Mouse (Mus musculus): ENCODE data around the gene Map4k2.

The Map4k2 gene

DNA sequence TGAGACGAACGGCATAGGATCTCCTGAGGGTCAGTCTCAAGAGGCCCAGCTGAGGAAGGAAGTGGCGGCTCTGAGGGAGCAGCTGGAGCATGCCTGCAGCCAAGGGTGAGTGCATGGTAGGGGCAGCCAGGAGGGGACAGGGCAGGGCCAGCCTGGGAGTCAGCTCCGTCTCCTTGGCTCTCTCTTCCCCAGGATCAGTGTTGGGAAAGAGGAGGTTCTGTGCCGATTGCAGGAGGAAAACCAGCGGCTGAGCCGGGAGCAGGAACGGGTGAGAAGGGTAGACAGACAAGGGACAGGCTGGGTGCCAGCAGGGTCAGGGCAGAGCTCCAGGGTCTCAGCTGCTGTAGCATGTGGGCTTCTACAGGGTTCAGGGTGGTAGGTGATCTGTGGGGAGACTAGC lies 26.4 kb upstream of the Map4k2 start:
- DNase-seq (ENCODE audit: low read depth in 2 of 2, low spot score in 2 of 2): no peak

DNA sequence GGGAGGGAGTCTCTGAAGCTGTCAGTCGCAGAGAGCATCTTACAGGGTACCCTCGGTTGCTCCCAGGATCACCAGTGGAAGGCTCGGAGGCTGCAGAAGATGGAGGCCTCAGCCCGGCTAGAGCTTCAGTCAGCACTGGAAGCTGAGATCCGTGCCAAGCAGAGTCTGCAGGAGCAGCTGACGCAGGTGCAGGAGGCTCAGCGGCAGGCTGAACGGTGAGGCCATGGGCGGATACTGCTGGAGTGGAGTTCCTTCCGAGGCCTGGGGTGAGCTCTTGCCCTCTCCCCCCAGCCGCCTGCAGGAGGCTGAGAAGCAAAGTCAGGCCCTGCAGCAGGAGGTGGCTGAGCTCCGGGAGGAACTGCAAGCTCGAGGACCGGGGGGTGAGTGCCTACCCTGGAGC lies 25.4 kb upstream of the Map4k2 start:
- no peak for DNase-seq (ENCODE audit: low read depth in 2 of 2, low spot score in 2 of 2)

DNA sequence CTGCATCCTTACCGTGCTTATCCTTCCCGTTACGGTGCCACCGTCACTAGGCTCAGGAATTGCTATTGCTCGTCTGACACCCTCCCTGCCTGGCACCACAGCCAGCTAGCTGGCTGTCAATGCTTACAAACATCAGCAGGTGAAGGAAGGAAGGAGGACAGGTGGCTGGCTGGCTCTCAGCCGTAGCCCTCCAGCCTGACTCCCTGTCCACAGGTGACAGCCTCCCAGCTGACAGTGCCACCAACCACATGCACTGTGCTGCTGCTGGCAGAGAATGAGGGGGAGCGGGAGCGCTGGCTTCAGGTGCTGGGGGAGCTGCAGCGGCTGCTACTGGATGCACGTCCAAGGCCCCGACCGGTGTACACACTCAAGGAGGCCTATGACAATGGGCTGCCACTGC lies 22.8 kb upstream of the Map4k2 start:
- no peak for DNase-seq (ENCODE audit: low read depth in 2 of 2, low spot score in 2 of 2)

- no peak for DNase-seq (ENCODE audit: low read depth in 2 of 2, low spot score in 2 of 2)
Measured at GRCm38 (mm10) chr19:6321358-6321757, 19.6 kb upstream of the Map4k2 start.

DNA sequence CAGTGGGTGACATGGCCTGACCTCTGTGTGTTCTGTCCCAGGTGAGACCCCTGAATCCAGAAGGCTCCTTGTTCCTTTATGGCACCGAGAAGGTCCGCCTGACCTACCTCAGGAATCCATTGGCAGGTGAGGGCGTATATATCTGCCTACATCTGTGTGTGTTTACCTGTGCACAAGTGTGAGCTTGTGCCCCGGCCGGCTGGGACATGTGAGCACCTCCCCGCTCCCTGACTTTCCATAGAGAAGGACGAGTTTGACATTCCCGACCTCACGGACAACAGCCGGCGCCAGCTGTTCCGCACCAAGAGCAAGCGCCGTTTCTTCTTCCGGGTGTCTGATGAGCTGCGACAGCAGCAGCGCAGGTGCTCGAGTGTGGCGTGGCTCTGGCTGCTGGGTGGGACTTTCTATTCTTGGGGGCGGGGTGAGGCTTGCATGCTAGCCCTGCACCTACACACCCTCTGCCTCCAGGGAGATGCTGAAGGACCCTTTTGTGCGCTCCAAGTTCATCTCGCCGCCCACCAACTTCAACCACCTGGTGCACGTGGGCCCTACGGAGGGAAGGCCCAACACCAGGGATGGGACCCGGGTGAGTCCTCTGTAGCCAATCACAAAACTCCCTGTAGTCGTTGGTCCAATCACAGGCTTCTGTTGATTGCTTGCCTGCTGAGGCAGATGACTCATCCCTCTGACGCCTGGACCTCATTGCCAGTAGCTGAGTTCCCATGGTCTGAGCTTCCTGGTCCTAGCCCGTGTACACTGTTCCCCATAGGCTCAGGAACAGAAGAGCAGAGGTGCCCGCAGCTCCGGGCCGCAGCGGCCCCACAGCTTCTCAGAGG lies 18.9 kb upstream of the Map4k2 start:
- no peak for DNase-seq (ENCODE audit: low read depth in 2 of 2, low spot score in 2 of 2)

- DNase-seq (ENCODE audit: low read depth in 2 of 2, low spot score in 2 of 2): no peak
Measured at GRCm38 (mm10) chr19:6324751-6325150, 16.2 kb upstream of the Map4k2 start.

GRCm38 (mm10) chr19:6331178-6331577 lies 9.8 kb upstream of the Map4k2 start:
- no peak for DNase-seq (ENCODE audit: low read depth in 2 of 2, low spot score in 2 of 2)

DNA sequence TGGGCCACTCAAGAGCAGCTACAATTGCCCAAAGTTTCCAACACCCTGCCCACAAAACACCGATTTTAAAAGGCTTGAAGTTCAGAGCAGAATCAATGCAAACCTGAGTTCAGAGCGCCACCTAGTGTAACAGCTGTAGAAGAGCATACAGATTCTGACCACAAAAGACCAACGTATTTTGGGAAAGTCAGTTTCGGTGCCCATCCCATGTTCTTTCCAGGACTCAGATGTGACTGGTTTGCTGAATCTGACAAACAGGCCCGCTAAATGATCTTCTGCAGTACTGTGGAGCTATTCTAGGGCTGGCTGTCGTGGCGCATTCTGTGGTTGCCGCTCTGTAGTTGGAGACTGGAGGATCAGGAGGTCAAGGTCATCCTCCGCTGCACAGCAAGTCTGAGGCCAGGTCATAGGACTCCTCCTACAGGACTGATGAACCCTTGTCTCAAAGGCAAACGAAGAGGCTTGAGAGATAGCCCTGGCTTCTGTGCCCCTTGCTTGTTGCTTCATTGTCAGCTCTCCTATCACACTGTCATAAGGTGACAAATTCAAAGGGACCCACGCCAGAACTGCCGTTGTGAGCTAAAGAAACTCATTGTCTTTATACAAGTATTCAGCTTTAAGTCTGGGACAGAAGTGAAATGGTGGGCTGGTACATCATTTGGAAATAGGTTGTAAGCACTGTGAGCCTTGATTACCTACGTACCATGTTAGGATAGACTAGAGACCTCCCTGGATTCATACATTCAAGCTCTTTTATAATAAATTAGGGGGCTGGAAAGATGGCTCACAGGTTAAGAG lies 9.0 kb upstream of the Map4k2 start:
- peak; percentile 67 to 75 for DNase-seq (ENCODE audit: low read depth in 2 of 2, low spot score in 2 of 2)

GRCm38 (mm10) chr19:6333761-6334595 lies 7.0 kb upstream of the Map4k2 start:
- no peak for DNase-seq (ENCODE audit: low read depth in 2 of 2, low spot score in 2 of 2)

DNA sequence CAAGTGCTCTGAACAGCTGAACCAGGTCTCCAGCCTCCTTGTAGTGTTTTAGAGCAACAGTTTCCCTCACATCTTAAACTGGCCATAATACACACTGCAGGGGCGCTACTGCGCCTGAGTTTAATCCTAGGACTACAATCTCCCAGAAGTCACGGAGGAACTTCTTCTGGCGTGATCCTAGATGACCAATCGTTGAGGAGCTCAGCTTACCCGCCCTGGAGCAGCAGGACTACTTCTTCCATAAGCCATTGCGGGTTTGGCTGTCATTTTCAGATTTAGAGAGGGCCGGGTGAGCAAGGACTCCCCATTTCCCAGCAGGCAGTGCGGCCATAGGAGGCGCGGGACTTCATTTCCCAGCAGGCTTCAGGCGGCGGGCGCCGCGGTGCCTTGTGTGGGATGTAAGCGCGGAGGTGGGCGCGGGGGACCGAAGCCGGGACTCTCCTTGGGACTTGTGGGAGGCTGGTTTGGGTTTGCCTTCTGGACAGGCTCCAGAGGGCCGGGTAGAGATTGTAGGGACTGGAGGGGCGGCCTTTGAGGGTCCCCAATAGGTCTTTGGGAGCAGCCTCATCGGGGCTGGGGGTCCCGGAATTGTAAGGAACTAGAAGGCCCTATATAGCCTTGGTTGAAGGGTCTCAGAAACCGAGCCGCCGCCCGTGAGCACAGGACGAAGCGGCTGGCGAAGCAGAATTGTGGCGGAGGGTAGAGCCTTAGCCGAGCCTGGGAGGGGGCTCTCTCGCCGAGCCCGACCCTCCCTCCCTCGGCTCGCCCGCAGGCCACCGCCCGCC lies 6.1 kb upstream of the Map4k2 start, which contains the start of gene Men1:
Gene Men1, plus strand, starts transcription at position 307 of the 785 bp plus-strand sequence.
- peak; percentile 78 to 84 for DNase-seq (ENCODE audit: low read depth in 2 of 2, low spot score in 2 of 2)

DNA sequence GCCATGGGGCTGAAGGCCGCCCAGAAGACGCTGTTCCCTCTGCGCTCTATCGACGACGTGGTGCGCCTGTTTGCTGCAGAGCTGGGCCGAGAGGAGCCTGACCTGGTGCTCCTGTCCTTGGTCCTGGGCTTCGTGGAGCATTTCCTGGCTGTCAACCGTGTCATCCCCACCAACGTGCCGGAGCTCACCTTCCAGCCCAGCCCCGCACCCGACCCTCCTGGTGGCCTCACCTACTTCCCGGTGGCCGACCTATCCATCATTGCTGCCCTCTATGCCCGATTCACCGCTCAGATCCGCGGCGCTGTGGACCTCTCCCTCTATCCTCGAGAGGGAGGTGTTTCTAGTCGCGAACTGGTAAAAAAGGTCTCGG lies 5.5 kb upstream of the Map4k2 start:
- no peak for DNase-seq (ENCODE audit: low read depth in 2 of 2, low spot score in 2 of 2)

GRCm38 (mm10) chr19:6336920-6337319 lies 4.0 kb upstream of the Map4k2 start:
- no peak for DNase-seq (ENCODE audit: low read depth in 2 of 2, low spot score in 2 of 2)

GRCm38 (mm10) chr19:6338171-6338570 lies 2.8 kb upstream of the Map4k2 start:
- DNase-seq (ENCODE audit: low read depth in 2 of 2, low spot score in 2 of 2): no peak

DNA sequence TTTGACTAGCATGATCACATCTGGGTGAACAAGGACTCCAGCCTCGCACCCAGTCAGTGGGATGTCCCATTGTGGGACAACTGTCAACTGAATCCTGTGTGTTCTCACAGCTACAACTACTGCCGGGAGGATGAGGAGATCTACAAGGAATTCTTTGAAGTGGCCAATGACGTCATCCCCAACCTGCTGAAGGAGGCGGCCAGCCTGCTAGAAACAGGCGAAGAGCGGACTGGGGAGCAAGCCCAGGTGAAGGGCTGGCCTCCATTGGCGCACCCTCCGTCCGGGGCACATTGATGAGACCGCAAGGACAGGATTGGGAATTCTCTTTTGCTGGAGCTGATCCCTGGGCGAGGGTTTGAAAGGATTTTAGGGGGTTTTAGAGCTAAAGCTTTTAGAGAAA lies 2.2 kb upstream of the Map4k2 start:
- no peak for DNase-seq (ENCODE audit: low read depth in 2 of 2, low spot score in 2 of 2)

DNA sequence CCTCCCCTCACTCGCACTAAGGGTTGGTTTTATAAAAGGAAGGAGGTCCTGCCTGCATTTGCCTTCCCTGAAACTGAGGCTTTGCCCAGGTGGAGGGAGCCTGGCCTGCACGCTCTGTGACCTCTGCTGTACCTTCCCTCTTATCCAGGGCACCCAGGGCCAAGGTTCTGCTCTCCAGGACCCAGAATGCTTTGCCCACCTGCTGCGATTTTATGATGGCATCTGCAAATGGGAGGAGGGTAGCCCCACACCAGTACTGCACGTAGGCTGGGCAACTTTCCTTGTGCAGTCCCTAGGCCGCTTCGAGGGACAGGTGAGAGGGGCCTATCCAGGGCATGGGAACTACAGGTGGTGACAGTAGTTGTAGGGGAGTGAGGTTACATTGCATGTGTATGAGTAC lies 1.7 kb upstream of the Map4k2 start:
- DNase-seq (ENCODE audit: low read depth in 2 of 2, low spot score in 2 of 2): no peak

- DNase-seq (ENCODE audit: low read depth in 2 of 2, low spot score in 2 of 2): peak; percentile 71 to 84
Measured at GRCm38 (mm10) chr19:6339890-6340504, 938 bp upstream of the Map4k2 start.

GRCm38 (mm10) chr19:6341453-6342077 lies 630 bp downstream of the Map4k2 start:
- peak in 1 of 2 experiments; percentile 35 for DNase-seq (ENCODE audit: low read depth in 2 of 2, low spot score in 2 of 2)

- DNase-seq (ENCODE audit: low read depth in 2 of 2, low spot score in 2 of 2): no peak
Measured at GRCm38 (mm10) chr19:6342276-6342933, 1.5 kb downstream of the Map4k2 start.
